Mouse (Mus musculus) mesoderm, embryonic 11.5 days (tissue): Measurements from ENCODE around the gene Me1.

Source experiments
- DNase-seq: peaks from one replicate; pipeline ENCODE4 v3.0.0-alpha.2; 2012; ENCODE audit warnings: low read depth, low spot score

Me1 gene

GRCm38 (mm10) chr9:86708921-86709320 lies 13.2 kb upstream of the Me1 start:
- no peak for DNase-seq

- DNase-seq: no peak
Measured at GRCm38 (mm10) chr9:86707431-86707830, 11.7 kb upstream of the Me1 start.

- DNase-seq: no peak
Measured at GRCm38 (mm10) chr9:86701844-86702243, 6.1 kb upstream of the Me1 start.

GRCm38 (mm10) chr9:86701264-86701663 lies 5.5 kb upstream of the Me1 start:
- DNase-seq: no peak

GRCm38 (mm10) chr9:86695199-86695817 lies 445 bp downstream of the Me1 start:
- peak; percentile 25 for DNase-seq

GRCm38 (mm10) chr9:86694644-86695043 lies 1.1 kb downstream of the Me1 start:
- no peak for DNase-seq

- DNase-seq: no peak
Measured at GRCm38 (mm10) chr9:86693935-86694334, 1.8 kb downstream of the Me1 start.

GRCm38 (mm10) chr9:86692676-86693075 lies 3.1 kb downstream of the Me1 start:
- no peak for DNase-seq

GRCm38 (mm10) chr9:86692251-86692650 lies 3.5 kb downstream of the Me1 start:
- DNase-seq: no peak

GRCm38 (mm10) chr9:86691101-86691500 lies 4.7 kb downstream of the Me1 start:
- no peak for DNase-seq

- DNase-seq: peak; percentile 40
Measured at GRCm38 (mm10) chr9:86683713-86684209, 12.0 kb downstream of the Me1 start.

- DNase-seq: peak; percentile 34
Measured at GRCm38 (mm10) chr9:86682844-86683243, 12.9 kb downstream of the Me1 start.

- DNase-seq: no peak
Measured at GRCm38 (mm10) chr9:86682278-86682677, 13.5 kb downstream of the Me1 start.

GRCm38 (mm10) chr9:86680431-86680830 lies 15.3 kb downstream of the Me1 start:
- no peak for DNase-seq

- DNase-seq: no peak
Measured at GRCm38 (mm10) chr9:86679843-86680417, 15.8 kb downstream of the Me1 start.

- DNase-seq: no peak
Measured at GRCm38 (mm10) chr9:86676246-86676645, 19.5 kb downstream of the Me1 start.

GRCm38 (mm10) chr9:86675426-86675825 lies 20.3 kb downstream of the Me1 start:
- no peak for DNase-seq

- no peak for DNase-seq
Measured at GRCm38 (mm10) chr9:86672907-86673472, 22.8 kb downstream of the Me1 start.

GRCm38 (mm10) chr9:86668590-86669252 lies 27.0 kb downstream of the Me1 start:
- DNase-seq: no peak

GRCm38 (mm10) chr9:86667138-86667750 lies 28.5 kb downstream of the Me1 start:
- no peak for DNase-seq

GRCm38 (mm10) chr9:86661679-86662078 lies 34.1 kb downstream of the Me1 start:
- DNase-seq: no peak

- no peak for DNase-seq
Measured at GRCm38 (mm10) chr9:86661266-86661665, 34.5 kb downstream of the Me1 start.
